Mouse (Mus musculus): Measurements from ENCODE around the gene Vmn1r20. TPM values are rescaled to one million over a fixed set of nuclear protein-coding genes. Genes with fewer than 3 reads are reported as not detected.

The Vmn1r20 gene
- total RNA-seq (2023), result not detected in 2 replicates

DNA sequence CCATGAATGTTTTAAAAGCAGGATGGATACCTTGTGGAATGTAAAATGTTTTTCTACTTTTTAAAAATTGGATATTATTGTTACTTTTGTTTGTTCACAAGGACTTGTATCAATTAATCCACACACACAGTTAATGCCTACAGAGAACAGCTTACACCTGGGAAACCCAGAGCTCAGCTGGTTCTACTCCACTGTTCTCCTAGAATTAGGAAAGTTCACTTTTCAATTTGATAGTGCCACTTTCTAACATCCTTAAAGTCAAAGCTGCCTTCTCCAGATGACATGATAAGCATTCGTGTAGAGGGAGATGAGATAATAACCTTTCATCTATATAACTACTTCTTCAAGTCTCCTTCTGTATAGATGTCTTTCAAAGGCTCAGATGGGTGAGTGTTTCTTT lies at the start of gene Vmn1r20:
Vmn1r20 (plus strand) TSS at position 301 of the 400 bp plus-strand sequence.

DNA sequence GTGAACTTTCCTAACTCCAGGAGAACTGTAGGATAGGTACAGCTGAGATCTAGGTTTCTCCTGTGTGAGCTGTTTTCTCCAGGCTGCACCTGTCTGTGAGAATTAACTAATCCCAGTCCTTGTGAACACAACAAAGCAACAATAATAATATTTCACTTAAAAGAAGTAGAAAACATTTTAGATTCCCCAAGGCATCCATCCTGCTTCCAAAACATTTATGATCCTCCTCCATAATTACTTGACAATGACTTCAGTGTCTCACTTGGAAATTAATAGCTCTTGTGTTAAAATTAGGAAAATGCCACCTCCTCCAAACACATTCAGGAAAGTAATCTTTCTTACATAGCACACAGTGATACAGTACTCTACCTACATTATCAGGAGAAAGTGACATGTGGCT lies 33.0 kb upstream of the Vmn1r20 start, which contains the start of gene Vmn1r18:
Vmn1r18 (minus strand) TSS at position 101 of the 400 bp plus-strand sequence.

DNA sequence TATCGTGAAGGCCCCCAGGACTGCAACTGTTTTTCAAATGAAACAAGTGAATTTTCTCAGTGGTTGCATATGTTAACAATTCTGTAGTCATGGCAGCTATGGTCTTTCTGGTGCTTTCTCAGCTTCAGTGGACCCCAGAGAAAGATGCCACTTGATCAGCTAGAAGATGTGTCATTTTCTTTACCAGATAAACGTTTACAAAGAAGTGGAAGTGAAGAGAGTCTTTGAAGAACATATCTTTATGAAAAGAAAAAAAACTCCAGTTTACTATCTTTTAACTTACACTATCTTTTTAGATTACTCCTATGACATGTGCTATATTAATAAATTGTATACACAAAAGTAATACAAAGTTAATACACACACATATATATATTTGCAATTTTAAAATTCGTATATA lies 25.2 kb upstream of the Vmn1r20 start, which contains the start of gene Vmn1r19:
Vmn1r19 (plus strand) TSS at position 301 of the 400 bp plus-strand sequence.

Other genes with a start within 250 kb of the Vmn1r20 start
- gene Vmn1r13, start 225.6 kb upstream of the Vmn1r20 start, total RNA-seq (2023), result not detected in 2 replicates
- not detected in 2 replicates for gene Vmn1r14, start 197.2 kb upstream of the Vmn1r20 start, total RNA-seq (2023)
- not detected in 2 replicates for gene Vmn1r15, start 171.0 kb upstream of the Vmn1r20 start, total RNA-seq (2023)
- not detected in 2 replicates for gene Vmn1r16, start 99.4 kb upstream of the Vmn1r20 start, total RNA-seq (2023)
- gene Vmn1r17, start 65.2 kb upstream of the Vmn1r20 start, total RNA-seq (2023), result not detected in 2 replicates
- gene Vmn1r18, start 33.1 kb upstream of the Vmn1r20 start, total RNA-seq (2023), result not detected in 2 replicates
- gene Vmn1r19, start 25.1 kb upstream of the Vmn1r20 start, total RNA-seq (2023), result not detected in 2 replicates
- 5.4 and 8.7 TPM in 2 replicates for gene Ppm1k, start 106.5 kb downstream of the Vmn1r20 start, total RNA-seq (2023)
- 9.8 and 13.2 TPM in 2 replicates for gene Herc6, start 152.1 kb downstream of the Vmn1r20 start, total RNA-seq (2023)

Measured in neutrophil, adult 65 days (primary cell).